Mouse (Mus musculus) embryo, embryonic 11.5 days (tissue): ENCODE measurements around the gene Tm4sf19.
"Not testable (repeated sequence)": the region's sequence is repeated elsewhere in the genome, so short reads cannot be mapped to it uniquely, and the experiment has no call there.

Experiments used
- DNase-seq: peaks from one replicate; pipeline ENCODE4 v3.0.0-alpha.2; 2012; ENCODE audit warnings: low read depth, low spot score

The Tm4sf19 gene

DNA sequence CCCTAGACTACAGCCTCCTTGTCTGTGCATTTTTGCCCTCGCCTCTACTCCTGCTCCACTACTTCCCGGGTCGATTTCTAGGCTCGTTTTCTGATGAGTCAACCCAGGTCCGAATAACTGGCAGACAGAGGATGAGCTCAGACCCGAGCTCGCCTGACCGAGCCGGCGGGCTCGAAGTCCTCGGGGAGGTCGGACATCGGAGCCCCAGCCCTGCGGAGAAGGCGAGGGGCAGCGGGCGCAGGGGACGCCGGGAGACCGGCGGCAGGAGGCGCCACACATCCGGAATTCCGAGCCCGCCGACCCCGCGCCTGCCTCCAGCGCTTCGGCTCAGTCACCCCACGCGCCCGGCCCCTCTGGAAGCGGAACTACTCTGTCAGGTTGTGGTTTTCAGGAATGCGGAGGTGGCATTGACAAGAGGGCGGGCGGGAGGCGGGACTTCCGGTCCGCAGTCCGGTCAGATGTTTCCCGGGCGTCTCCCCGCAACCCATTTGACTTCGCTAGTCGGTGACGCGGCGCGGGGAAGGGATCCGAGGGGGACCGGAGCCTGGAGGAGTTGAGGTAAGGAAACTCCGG lies 30.3 kb downstream of the Tm4sf19 start, which contains the start of gene Pcyt1a:
Gene Pcyt1a (plus strand): TSS at position 448 of the 573 bp plus-strand sequence.
- DNase-seq = peak; percentile 87

DNA sequence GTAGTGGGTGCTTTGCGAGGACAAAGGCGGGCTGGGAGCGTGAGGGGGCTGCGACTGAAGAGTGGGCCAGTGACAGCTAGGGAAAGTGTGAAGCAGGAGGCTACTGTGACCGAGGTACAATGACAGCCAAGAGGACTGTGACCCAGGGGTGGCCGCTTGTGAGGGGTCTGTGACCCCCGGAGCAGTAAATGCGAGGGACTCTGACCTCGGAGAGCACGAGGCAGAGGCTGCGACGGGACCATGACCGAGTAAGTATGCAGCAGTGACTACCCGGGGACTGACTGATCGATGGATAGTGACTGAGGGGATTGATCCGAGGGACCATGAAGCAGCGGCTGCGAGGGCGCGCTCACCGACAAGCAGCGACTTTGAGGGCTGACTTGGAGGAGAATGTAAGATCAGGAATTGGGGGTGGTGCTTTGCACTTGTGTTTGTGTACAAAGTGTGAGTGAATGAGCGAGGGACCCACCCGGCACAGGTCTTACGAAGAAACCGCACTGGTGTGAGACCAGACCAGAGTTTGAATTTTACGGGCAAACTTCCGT lies 30.8 kb downstream of the Tm4sf19 start:
- no peak for DNase-seq

DNA sequence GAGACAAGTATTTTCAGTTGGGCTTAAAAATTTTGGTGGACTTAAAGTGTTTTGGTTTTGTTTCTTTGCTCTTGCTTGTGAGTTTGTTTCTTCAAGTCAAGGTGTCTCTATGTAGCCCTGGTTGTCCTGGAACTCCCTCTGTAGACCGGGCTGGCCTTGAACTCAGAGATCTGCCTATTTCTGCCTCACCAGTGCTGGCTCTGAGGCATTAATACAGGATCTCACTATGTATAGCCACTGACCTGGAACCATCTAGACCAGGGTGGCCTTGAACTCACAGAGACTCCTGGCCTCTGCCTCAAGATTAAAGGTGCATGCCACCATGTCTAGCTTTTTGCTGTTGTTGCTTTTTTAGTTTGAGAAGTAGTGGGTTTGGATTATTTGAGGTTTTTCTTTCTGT lies 31.6 kb downstream of the Tm4sf19 start:
- no peak for DNase-seq

DNA sequence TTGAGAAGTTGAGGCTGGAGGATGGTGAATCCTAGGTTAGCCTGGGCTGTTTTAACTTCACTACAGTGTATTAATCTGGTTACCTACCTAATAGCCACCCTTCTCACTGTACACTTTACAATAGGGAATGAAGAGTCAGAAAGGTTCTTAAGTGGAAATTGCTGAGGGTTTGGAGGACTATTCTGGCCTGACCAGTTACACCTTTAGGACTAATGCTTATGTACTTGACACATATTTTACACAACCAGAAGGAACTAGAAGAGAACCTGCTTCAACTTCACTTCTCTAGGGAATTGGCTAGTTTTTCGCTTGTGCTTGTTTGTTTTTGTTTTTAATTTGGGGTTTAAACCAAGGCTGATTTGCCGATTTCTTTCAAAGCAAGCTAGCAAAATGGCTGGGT lies 32.8 kb downstream of the Tm4sf19 start:
- no peak for DNase-seq

DNA sequence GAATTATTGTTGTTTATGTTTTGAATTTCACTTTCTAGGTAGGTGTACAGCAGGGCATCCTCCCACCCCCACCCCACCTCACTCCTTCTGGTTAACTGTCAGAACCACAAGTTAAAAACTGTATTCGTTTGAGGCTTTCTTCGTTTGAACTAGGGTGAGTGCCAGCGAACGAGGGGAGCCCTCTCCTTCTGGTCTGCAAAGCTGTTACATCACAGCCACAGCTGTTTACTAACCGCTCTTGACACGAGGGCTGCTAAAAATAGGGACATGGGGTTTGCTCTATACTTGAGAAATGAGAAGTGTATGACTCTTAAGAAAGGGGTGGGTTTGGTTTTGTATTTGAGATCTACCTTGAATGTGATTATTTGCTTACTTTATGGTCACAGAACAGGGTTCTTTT lies 33.8 kb downstream of the Tm4sf19 start:
- no peak for DNase-seq

DNA sequence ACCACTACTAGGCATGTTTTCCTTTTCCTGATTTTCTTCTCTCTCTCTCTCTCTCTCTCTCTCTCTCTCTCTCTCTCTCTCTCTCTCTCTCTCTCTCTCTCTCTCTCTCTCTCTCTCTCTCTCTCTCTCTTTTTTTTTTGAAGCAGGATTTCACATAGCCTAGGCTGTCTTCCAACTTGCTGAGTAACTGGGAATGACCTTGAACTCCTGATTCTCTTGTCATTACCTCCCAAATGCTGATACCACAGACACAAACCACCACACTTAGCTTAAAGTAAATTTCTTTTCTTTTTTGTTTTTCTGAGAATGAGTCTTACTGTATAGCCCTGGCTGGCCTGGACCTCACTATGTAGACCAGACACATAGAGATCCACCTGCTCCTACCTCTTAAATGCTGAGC lies 34.4 kb downstream of the Tm4sf19 start:
- DNase-seq = no peak

DNA sequence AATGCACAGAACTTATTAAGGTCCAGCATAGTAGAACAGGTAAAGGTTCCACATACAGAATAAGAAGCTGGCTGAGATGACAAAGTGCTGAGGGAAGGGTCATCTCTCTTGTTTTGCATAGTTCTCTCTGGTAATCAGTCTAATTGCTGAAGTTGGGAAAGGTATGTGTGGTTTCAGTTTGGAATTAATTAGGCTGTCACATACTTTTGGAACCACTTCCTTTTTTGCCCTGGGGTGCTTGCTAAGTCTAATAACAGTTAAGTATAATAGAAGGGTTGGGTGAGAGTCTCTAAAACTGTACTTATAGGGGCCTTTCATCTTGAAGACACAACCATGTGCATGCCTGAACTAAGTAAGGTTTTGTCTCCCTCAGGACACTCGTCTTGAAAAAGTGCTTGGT lies 36.4 kb downstream of the Tm4sf19 start:
- no peak for DNase-seq

DNA sequence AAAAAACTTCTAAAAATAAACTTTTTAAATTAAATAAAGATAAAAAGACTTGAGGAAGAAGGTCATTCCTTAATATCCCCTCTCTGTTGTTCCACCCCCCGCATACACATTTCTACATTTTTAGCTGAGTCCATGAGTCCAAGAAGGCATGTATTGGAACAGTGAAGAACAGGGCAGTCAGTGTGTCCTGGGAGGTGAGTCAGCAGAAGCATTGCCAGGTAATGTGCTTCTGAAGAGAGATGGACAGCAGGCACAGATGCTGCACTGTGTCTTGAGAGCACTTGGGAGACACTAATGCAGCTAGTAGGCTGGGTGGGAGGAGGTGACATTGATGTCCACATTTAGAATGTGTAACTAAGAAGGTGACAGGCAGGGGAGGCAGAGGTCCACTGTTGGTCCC lies 37.0 kb downstream of the Tm4sf19 start:
- DNase-seq = no peak

DNA sequence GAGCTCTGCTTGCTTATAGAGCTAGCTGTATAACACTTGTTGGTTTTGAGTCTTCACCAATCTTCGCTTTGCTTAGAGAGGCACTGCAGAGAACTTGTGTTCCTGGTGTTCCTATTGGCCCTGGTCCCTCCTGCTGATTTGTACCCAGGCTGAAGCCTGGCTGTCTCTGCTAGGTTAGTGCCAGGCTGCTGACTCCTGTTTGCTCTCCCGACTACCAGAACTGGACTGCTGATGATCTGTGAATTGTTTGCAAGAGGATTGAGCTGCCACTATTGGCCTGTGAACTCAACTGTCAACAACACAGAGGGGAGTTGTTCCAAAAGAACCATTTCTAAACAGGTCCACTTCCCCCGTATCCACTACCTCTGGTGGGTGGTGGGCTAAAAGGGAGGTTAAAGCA lies 41.1 kb downstream of the Tm4sf19 start:
- DNase-seq = no peak

DNA sequence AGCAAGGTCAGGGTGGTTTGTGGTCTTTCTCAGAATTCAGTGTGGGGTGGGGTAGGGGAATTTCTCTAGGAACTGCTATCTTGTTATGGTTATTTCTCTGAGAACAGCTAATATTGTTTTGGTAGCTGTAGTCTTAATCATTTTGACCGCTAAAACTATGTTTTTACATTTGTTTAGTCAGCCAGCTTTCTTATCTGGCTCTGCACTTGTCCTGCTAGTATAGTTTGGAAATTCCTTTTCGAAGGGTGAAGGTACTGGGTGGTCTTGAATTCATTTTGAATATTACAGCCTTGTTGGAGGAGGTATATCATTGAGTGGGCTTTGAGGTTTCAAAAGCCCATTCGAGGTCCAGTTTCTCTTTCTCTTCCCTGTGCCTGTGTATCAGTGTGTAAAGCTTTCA lies 44.3 kb downstream of the Tm4sf19 start:
- not testable (repeated sequence) for DNase-seq

DNA sequence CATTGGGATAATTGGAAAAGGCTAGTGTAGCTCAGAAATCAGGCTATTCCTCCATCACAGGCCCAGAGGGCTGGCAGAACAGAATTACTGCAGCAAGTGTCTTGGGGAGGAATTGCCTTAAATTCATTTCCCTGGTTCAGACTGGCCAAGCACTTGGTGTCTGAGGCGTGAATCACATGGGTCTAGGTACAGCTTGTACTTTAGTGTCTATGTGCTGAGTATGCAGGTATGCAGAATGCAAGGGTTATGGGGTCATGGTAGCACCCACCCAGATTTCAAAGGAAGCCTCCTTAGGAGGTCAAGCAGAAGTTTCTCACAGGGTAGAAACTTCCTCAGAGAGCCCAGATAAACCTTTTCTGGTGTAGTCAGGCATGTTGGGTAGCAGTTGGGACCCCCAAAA lies 45.3 kb downstream of the Tm4sf19 start:
- no peak for DNase-seq

DNA sequence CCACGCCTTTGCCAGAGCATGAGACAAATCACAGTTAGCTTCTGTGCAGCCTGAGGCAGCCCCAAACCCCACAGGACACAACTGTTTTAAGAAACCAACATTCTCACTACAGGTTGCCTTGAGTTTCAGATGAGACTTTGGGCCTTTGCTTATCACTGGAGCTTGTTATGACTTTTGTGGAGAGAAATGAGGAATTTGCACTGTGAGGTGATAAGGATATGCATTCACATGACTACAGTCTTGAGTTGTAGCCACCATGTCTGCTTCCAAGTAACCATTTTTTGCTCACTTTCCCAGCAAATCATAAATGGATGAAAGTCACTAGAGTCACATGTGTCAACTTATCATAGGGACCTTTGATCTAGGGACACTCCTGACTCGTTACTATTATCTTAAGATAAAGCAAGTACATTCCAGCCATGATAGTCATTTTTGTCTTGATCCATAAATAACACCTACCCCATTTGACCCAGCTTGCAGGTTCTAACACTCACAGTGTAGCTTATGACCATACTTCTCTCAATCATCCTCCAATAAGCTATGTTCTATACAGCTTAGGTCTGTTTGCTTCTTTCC lies 46.3 kb downstream of the Tm4sf19 start:
- no peak for DNase-seq

DNA sequence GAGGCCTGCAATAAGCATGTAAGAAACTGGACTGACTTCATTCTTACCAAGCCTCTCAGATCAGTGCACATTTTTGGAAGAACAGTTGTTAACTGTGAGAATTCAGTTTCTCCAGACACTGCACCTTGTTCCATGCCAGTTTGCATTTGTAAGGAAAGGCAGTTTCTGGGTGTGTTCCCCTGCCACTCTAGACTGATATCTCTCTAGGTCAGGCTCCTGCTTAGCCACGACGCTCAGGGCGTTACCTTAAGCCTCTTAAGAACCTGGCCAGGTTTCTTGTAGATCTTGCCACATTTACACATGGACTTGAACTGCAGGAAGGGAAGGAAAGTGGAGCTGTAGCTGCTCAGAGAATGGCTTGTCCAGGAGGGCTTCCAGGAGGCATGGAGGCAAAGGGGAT lies 49.4 kb downstream of the Tm4sf19 start:
- DNase-seq = no peak

DNA sequence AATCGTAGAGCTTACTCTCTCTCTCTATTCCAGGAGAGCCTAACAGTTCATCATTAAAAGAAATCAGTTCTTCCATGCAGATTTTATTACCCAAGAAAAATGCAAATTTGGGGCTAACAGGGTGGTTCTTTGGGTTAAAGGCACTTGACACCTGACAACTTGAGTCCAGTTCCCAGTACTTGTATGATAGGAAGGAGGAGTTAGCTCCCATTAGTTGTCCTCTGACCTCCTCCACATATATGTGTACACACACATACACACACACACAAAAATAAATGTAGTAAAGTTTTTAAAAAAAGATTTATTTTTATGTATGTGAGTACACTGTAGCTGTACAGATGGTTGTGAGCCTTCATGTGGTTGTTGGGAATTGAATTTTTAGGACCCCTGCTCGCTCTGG lies 49.8 kb downstream of the Tm4sf19 start:
- no peak for DNase-seq

DNA sequence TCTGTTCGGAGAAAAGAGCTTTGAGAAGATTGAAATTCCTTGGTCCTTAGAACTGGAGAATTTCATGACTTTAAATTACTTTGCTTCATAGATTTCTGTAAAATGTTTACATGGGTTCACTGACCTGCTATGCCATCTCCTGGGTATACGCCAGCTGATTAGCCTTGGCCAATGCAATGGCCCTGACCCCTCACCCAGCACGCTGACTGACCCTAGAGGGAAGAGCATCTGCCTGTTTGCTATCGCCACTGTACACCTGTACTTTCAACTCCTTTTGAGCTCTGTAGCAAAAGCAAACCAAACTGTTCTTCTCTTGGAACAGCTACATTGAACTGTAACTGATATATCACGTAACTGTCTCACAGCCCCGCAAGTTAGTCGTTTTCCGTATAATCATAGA lies 52.8 kb downstream of the Tm4sf19 start:
- DNase-seq = no peak

DNA sequence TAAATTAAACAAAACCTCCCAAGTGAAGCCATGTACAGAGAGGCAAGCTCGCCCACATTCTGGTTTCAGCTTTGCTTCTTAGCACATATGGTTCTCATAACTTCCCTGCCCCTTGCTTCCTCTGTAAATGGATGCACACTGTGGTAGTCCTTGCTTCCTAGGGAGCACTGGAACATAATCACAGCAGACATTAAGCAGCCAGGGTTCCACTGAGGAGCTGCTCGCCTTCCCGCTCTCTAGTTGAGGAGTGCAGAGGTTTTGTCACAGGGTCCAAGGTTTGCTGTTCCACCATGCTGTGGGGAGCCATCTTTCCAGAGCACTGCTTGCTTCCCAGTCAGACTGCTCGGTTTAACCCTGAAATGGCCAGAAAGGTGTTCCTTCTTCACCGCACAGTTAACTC lies 54.3 kb downstream of the Tm4sf19 start:
- DNase-seq = peak; percentile 8

DNA sequence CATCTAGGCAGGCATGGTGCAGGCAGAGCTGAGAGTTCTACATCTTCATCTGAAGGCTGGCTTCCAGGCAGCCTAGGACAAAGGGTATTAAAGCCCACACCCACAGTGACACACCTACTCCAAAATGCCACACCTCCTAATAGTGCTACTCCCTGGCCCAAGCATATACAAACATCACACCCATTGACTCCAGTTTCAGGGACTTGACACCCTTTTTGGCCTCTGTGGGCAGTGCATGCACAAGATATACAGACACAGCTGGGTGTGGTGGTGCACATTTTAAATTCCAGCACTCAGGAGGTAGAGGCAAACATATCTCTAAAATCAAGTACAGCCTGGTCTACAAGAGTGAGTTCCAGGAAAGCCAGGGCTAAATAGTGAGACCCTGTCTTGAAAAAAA lies 55.8 kb downstream of the Tm4sf19 start:
- no peak for DNase-seq

DNA sequence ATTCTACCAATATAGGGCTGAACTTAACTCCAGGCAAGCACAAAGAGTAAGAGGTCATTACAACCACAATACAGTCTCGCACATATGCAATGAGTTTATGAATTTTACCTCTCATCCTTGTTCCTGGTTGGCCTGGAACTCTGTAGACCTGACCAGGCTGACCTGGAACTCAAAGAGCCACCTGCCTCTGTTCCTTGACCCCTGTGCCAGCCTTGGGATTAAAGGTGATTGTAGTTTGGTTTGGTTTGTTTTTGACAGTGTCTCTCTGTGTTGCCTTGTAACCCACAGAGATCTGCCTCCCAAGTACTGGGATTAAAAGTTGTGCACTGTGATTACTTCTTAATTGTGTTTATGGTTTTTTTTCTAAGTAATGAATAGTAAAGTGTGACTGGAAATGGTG lies 56.5 kb downstream of the Tm4sf19 start:
- no peak for DNase-seq
